Mouse (Mus musculus): ENCODE measurements at regions not wholly inside any gene's neighbourhood (a gene's known extent, or its start where the extent isn't known, plus 50 kb on each side); places are given as distances from the start of the nearest gene placed in this dataset.

DNA sequence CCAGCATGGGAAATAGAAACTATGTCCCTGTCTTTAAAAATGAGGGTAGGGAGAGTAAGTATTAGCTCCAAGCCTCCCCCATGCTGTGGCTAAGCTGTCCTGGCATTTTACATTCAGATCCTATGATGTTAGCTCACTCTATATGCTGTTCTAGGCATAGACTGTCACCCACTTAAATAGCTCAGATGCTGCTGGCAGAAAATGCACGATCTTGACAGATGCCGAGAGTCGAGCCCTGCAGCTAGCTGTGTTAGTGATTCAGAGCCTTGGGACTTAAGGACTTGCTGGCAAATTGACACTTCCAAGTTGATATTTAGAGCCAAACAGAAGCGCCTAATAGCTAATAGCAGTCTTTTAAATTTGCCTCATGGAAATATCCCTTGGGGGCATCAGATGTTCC, 399.9 kb downstream of the Tmem132b start:
- TF ChIP-seq TAL1 (IDR thresholded peaks at IDR 0.05; ENCODE audit: low read length) (no peak), GATA1 (IDR thresholded peaks at IDR 0.05; ENCODE audit: low read length) (no peak)
